Mouse (Mus musculus) liver, adult 2 months (tissue): ENCODE results near the gene Chka.

Experiments used
- CTCF ChIP-seq: fragments of 200-500 bp; IDR thresholded peaks from 2 replicates; pipeline ENCODE4 v1.5.1; 2011; ENCODE audit warnings: low read depth, low read length, control low read depth
- POLR2A ChIP-seq: fragments of 200-500 bp; IDR thresholded peaks from 2 replicates; pipeline ENCODE4 v1.6.1; 2011; ENCODE audit warnings: low read length, control low read depth; ENCODE audit not compliant: insufficient read depth; ENCODE audit errors: extremely low read depth

- TF ChIP-seq POLR2A (no peak), CTCF (no peak)
Measured at GRCm38 (mm10) chr19:3895171-3895631, 43.6 kb downstream of the Chka start.
